Mouse (Mus musculus) forebrain, embryonic 13.5 days (tissue): ENCODE results near the gene Tmem117. TPM values are rescaled to one million over a fixed set of nuclear protein-coding genes. Genes with fewer than 3 reads are reported as not detected.

ENCODE experiments used
- ATAC-seq: fragments of 200-750 bp; cut with Nextera tagmentation; 2 replicates; pipeline ENCODE4 v1.8.0; 2017
- H3K27ac ChIP-seq: fragments of 300-500 bp; sonication (generic); 2 replicates; pipeline ENCODE4 v1.5.1; 2015; ENCODE audit warnings: inconsistent platforms, mild to moderate bottlenecking, moderate library complexity
- H3K27me3 ChIP-seq: fragments of 300-500 bp; sonication (generic); 2 replicates; pipeline ENCODE4 v1.6.1; 2015; ENCODE audit warnings: mild to moderate bottlenecking, inconsistent platforms
- H3K36me3 ChIP-seq: fragments of 300-500 bp; sonication (generic); 2 replicates; pipeline ENCODE4 v1.6.1; 2015; ENCODE audit warnings: mild to moderate bottlenecking, inconsistent platforms; ENCODE audit not compliant: poor library complexity, severe bottlenecking
- H3K4me1 ChIP-seq: fragments of 300-500 bp; sonication (generic); 2 replicates; pipeline ENCODE4 v1.6.1; 2015; ENCODE audit warnings: inconsistent platforms
- H3K4me2 ChIP-seq: fragments of 300-500 bp; sonication (generic); 2 replicates; pipeline ENCODE4 v1.6.1; 2015; ENCODE audit warnings: inconsistent platforms, mild to moderate bottlenecking, moderate library complexity
- H3K4me3 ChIP-seq: fragments of 300-500 bp; sonication (generic); 2 replicates; pipeline ENCODE4 v1.5.1; 2015; ENCODE audit warnings: mild to moderate bottlenecking, inconsistent platforms
- H3K9ac ChIP-seq: fragments of 300-500 bp; sonication (generic); 2 replicates; pipeline ENCODE4 v1.6.1; 2015; ENCODE audit warnings: mild to moderate bottlenecking, inconsistent platforms
- H3K9me3 ChIP-seq: fragments of 300-500 bp; sonication (generic); replicated peaks from 2 replicates; pipeline ENCODE4 v1.6.1; 2016; ENCODE audit warnings: inconsistent platforms
- WGBS: fragments of 180-500 bp; shearing (Covaris S2); methylation state at CpG from one replicate; pipeline ENCODE4 v1.1.7; 2015; 5-methylcytosine and 5-hydroxymethylcytosine counted together
- polyA plus RNA-seq: library from polyadenylated mRNA; unstranded; fragments of >200 nt; fragmentation: Nextera tagmentation; extraction: Ambion mirVana; gene quantifications from 2 replicates; pipeline ENCODE4 v1.2.1, GENCODE M21; 2015

The Tmem117 gene
- polyA plus RNA-seq, 1 experiment from 2014 or later, result 1.2 TPM

- no peak overlapping the region for H3K4me2 ChIP-seq
- peaks cover 13% of the 10 kb centered on the region for H3K4me1 ChIP-seq
- no peaks in the 10 kb centered on the region for H3K9me3 ChIP-seq
- H3K27ac ChIP-seq, result no peak overlapping the region
- peaks cover 15% of the 10 kb centered on the region; the same call in 1 of the 2 replicates for H3K27me3 ChIP-seq
- H3K9ac ChIP-seq, result no peak overlapping the region
- no peak overlapping the region for H3K4me3 ChIP-seq
- 79% methylated on average over 6 of the region's 6 CpGs for WGBS
- H3K36me3 ChIP-seq, result no peaks in the 10 kb centered on the region
- ATAC-seq, result no peak
Measured at GRCm38 (mm10) chr15:94859641-94860040, 230.6 kb downstream of the Tmem117 start.

GRCm38 (mm10) chr15:94861173-94861572, 232.1 kb downstream of the Tmem117 start:
- H3K36me3 ChIP-seq, result no peaks in the 10 kb centered on the region
- H3K27me3 ChIP-seq, result 0 out of 2 replicates have a peak, but pooled peaks cover 6% of the 10 kb centered on the region
- H3K4me1 ChIP-seq, result peaks cover 12% of the 10 kb centered on the region
- H3K9ac ChIP-seq, result no peak overlapping the region
- no peak overlapping the region for H3K4me2 ChIP-seq
- no peaks in the 10 kb centered on the region for H3K9me3 ChIP-seq
- no peak for ATAC-seq
- 95% methylated on average over 2 of the region's 2 CpGs for WGBS
- no peak overlapping the region for H3K27ac ChIP-seq
- no peak overlapping the region for H3K4me3 ChIP-seq

GRCm38 (mm10) chr15:94864134-94864533, 235.1 kb downstream of the Tmem117 start:
- WGBS, result 9% methylated on average over 1 of the region's 1 CpGs

GRCm38 (mm10) chr15:94868372-94868771, 239.3 kb downstream of the Tmem117 start:
- H3K4me1 ChIP-seq, result no peaks in the 10 kb centered on the region
- H3K27me3 ChIP-seq, result no peaks in the 10 kb centered on the region
- peak; percentile 57; the same call in 1 of the 2 replicates for ATAC-seq
- no peak overlapping the region for H3K27ac ChIP-seq
- H3K4me3 ChIP-seq, result no peak overlapping the region
- no peaks in the 10 kb centered on the region for H3K9me3 ChIP-seq
- no peak overlapping the region for H3K4me2 ChIP-seq
- no peaks in the 10 kb centered on the region for H3K36me3 ChIP-seq
- 59% methylated on average over 5 of the region's 5 CpGs for WGBS
- no peak overlapping the region for H3K9ac ChIP-seq

More at GRCm38 (mm10) chr15:94864134-94864533, 235.1 kb downstream of the Tmem117 start:
- Histone ChIP-seq H3K4me2 (no peak overlapping the region), H3K27ac (no peak overlapping the region), H3K27me3 (no peaks in the 10 kb centered on the region), H3K4me3 (no peak overlapping the region), H3K36me3 (no peaks in the 10 kb centered on the region), H3K9me3 (no peaks in the 10 kb centered on the region), H3K9ac (no peak overlapping the region), H3K4me1 (no peaks in the 10 kb centered on the region)
- ATAC-seq, result no peak

GRCm38 (mm10) chr15:94885026-94885425, 256.0 kb downstream of the Tmem117 start:
- Histone ChIP-seq H3K27ac (no peak overlapping the region), H3K27me3 (no peaks in the 10 kb centered on the region), H3K36me3 (no peaks in the 10 kb centered on the region), H3K9ac (no peak overlapping the region), H3K4me3 (no peak overlapping the region), H3K9me3 (no peaks in the 10 kb centered on the region), H3K4me2 (no peak overlapping the region), H3K4me1 (no peaks in the 10 kb centered on the region)
- peak; percentile 50; the same call in 1 of the 2 replicates for ATAC-seq
- 58% methylated on average over 4 of the region's 4 CpGs for WGBS

- no peaks in the 10 kb centered on the region for H3K9me3 ChIP-seq
- no peak overlapping the region for H3K4me3 ChIP-seq
- H3K4me1 ChIP-seq, result peaks cover 10% of the 10 kb centered on the region
- no peaks in the 10 kb centered on the region for H3K36me3 ChIP-seq
- no peak overlapping the region for H3K4me2 ChIP-seq
- H3K27me3 ChIP-seq, result no peaks in the 10 kb centered on the region
- H3K27ac ChIP-seq, result no peak overlapping the region
- 87% methylated on average over 1 of the region's 1 CpGs for WGBS
- no peak for ATAC-seq
- H3K9ac ChIP-seq, result no peak overlapping the region
Measured at GRCm38 (mm10) chr15:94893201-94893600, 264.2 kb downstream of the Tmem117 start.

- Histone ChIP-seq H3K4me2 (no peak overlapping the region), H3K4me3 (no peak overlapping the region), H3K4me1 (peaks cover 10% of the 10 kb centered on the region), H3K9ac (no peak overlapping the region), H3K36me3 (no peaks in the 10 kb centered on the region), H3K9me3 (no peaks in the 10 kb centered on the region), H3K27ac (no peak overlapping the region), H3K27me3 (no peaks in the 10 kb centered on the region)
- WGBS, result 32% methylated on average over 5 of the region's 5 CpGs
- no peak for ATAC-seq
Measured at GRCm38 (mm10) chr15:94894086-94894485, 265.1 kb downstream of the Tmem117 start.

GRCm38 (mm10) chr15:94895681-94896080, 266.6 kb downstream of the Tmem117 start:
- H3K4me3 ChIP-seq, result no peak overlapping the region
- no peak for ATAC-seq
- H3K4me2 ChIP-seq, result no peak overlapping the region
- WGBS, result 97% methylated on average over 11 of the region's 11 CpGs
- no peaks in the 10 kb centered on the region for H3K27me3 ChIP-seq
- H3K36me3 ChIP-seq, result no peaks in the 10 kb centered on the region
- H3K4me1 ChIP-seq, result peaks cover 10% of the 10 kb centered on the region
- H3K27ac ChIP-seq, result no peak overlapping the region
- H3K9ac ChIP-seq, result no peak overlapping the region
- no peaks in the 10 kb centered on the region for H3K9me3 ChIP-seq

- Histone ChIP-seq H3K27me3 (no peaks in the 10 kb centered on the region), H3K4me3 (no peak overlapping the region), H3K9ac (no peak overlapping the region), H3K27ac (no peak overlapping the region), H3K4me2 (no peak overlapping the region), H3K36me3 (no peaks in the 10 kb centered on the region), H3K4me1 (0 out of 2 replicates have a peak, but pooled peaks cover under 1% of the 10 kb centered on the region), H3K9me3 (0 out of 2 replicates have a peak, but pooled peaks cover 3% of the 10 kb centered on the region)
- no peak for ATAC-seq
- 92% methylated on average over 1 of the region's 1 CpGs for WGBS
Measured at GRCm38 (mm10) chr15:94903188-94903587, 274.2 kb downstream of the Tmem117 start.

- Histone ChIP-seq H3K4me2 (no peak overlapping the region), H3K4me3 (no peak overlapping the region), H3K36me3 (no peaks in the 10 kb centered on the region), H3K9me3 (0 out of 2 replicates have a peak, but pooled peaks cover 3% of the 10 kb centered on the region), H3K9ac (no peak overlapping the region), H3K4me1 (no peaks in the 10 kb centered on the region), H3K27me3 (no peaks in the 10 kb centered on the region), H3K27ac (no peak overlapping the region)
- no peak for ATAC-seq
- 35% methylated on average over 11 of the region's 11 CpGs for WGBS
Measured at GRCm38 (mm10) chr15:94904672-94905407, 275.8 kb downstream of the Tmem117 start.

GRCm38 (mm10) chr15:94921672-94922071, 292.6 kb downstream of the Tmem117 start:
- no peak for ATAC-seq
- Histone ChIP-seq H3K4me2 (no peak overlapping the region), H3K9ac (no peak overlapping the region), H3K4me3 (no peak overlapping the region), H3K4me1 (no peaks in the 10 kb centered on the region), H3K27me3 (no peaks in the 10 kb centered on the region), H3K36me3 (no peaks in the 10 kb centered on the region), H3K27ac (no peak overlapping the region), H3K9me3 (no peaks in the 10 kb centered on the region)
- 21% methylated on average over 1 of the region's 1 CpGs for WGBS

GRCm38 (mm10) chr15:94927986-94928385, 299.0 kb downstream of the Tmem117 start:
- no peaks in the 10 kb centered on the region for H3K9me3 ChIP-seq
- H3K36me3 ChIP-seq, result no peaks in the 10 kb centered on the region
- ATAC-seq, result no peak
- H3K4me2 ChIP-seq, result no peak overlapping the region
- peak overlapping the region; percentile 8; the same call in 1 of the 2 replicates for H3K27ac ChIP-seq
- no peak overlapping the region for H3K9ac ChIP-seq
- H3K27me3 ChIP-seq, result no peaks in the 10 kb centered on the region
- H3K4me1 ChIP-seq, result peaks cover 12% of the 10 kb centered on the region
- no peak overlapping the region for H3K4me3 ChIP-seq
- WGBS, result 59% methylated on average over 5 of the region's 5 CpGs
